Mouse (Mus musculus): ENCODE measurements at regions not wholly inside any gene's neighbourhood (a gene's known extent, or its start where the extent isn't known, plus 50 kb on each side); places are given as distances from the start of the nearest gene placed in this dataset.

DNA sequence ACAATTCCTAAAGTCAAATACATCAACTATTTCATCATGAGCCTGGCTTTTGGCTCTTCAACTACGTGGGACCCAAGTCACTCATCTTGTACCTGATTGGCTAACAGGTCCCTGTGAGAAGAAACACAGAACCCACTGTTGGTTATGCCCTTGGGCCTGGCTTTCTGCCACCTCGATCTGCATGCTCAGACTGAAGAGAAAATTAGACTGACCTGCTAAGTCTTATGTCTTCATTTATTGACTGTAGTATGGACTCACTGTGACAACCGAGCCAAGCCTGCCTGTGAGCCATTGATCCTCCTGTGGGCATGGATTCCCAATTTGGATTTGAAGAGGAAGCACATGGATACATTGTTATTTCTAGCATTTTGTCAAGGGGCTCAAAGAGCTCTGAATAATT lies 166.3 kb upstream of the Sox2 start:
- TF ChIP-seq CTCF (IDR thresholded peaks at IDR 0.05; ENCODE audit: control insufficient read depth, insufficient read depth, insufficient read length): no peak
- no peak for TF ChIP-seq USF1 (IDR thresholded peaks at IDR 0.05; ENCODE audit: low read depth)
